Mouse (Mus musculus) spleen, postnatal 36 days (tissue): ENCODE data around the gene Calr4.

Source experiments
- DNase-seq, 2 experiments: peaks; one replicate each; pipeline ENCODE4 v3.0.0; 2022; ENCODE audit warnings: low spot score in 2 of 2, mixed read lengths in 1 of 2

Gene Calr4

GRCm38 (mm10) chr4:109273586-109274240 lies 39.4 kb downstream of the Calr4 start:
- no peak for DNase-seq

GRCm38 (mm10) chr4:109279689-109280458 lies 45.6 kb downstream of the Calr4 start, which contains the start of gene Eps15:
TSS of gene Eps15 (plus strand) at chr4:109280268.
- DNase-seq, result peak; percentile 93 to 94

GRCm38 (mm10) chr4:109280459-109281160 lies 46.3 kb downstream of the Calr4 start:
- peak; percentile 21 to 38 for DNase-seq

GRCm38 (mm10) chr4:109281161-109281560 lies 46.9 kb downstream of the Calr4 start:
- no peak for DNase-seq

GRCm38 (mm10) chr4:109281946-109282345 lies 47.7 kb downstream of the Calr4 start:
- no peak for DNase-seq

GRCm38 (mm10) chr4:109294629-109295028 lies 60.3 kb downstream of the Calr4 start:
- no peak for DNase-seq

GRCm38 (mm10) chr4:109296510-109296909 lies 62.2 kb downstream of the Calr4 start:
- DNase-seq, result no peak

GRCm38 (mm10) chr4:109299136-109299535 lies 64.9 kb downstream of the Calr4 start:
- no peak for DNase-seq
